Mouse (Mus musculus): ENCODE results near the gene Ttll10.

Ttll10 gene

DNA sequence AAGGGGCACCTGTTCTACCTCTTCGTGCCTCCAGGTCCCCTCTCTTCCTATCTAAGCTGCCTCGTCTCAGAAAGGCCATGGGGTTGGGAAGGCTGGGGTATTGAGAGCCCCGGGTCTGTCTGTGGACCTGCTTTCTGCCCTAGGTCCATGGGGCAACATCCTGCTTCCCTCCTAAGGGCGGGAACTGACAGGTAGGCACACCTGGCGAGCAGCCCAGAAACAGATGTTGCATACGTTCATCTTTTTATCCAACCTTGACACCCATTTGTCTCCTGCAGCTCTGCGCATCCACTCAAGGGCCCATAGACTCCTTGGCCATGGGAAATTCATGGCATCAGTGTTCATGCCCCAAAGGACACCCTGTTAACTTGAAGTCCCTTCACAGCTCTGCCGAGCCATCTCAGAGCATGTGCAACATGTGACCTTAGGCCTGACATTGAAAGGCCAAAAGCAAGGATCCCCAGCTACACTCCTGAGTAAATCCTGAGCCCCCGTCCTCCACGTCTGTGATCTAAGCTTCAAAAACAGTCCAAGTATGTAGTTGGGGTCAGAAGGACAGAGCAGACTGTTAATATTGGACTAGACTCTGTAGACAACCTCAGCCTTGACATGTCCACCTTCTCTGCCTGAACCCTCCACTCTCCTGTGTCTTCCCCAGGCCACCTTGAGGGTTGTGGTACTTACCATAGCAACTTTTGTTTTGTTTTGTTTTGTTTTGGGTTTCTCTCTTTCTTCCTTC, 6.1 kb upstream of the Ttll10 start:
- DNase-seq (ENCODE audit: low spot score in 2 of 2) = no peak

- no peak for DNase-seq (ENCODE audit: low spot score in 2 of 2)
These were observed 5.3 kb upstream of the Ttll10 start for GRCm38 (mm10) chr4:156064510-156064897.

DNA sequence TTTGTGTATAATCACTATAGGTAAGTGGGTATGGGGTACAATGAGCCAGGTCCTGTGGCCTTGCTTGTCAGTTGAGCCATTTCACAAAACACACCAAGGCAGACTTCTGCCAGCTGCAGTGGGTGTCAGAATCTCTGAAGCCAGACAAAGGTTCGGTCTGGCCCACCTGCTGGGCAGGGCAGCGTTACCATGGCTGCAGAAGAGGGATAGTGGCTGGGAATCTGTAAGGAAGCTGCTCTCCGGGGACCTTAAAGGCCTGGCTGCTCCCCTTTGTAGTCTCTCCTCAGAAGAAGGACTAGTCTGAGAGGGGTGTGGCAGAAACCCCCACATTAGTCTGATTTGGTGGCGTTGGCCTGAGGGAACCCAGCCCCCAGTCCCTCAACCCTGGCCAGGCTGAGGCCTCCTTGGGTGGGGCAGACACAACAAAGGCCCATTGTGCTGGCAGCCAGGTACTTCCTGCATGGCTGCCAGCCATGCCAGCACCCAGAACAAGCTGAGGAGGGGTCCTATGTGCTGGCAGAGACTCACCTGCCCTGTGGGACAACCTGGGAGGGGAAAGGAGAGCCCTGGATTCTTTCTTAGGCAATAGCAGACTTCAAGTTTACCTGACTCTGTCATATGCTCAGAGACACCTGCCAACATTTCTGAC, 4.8 kb upstream of the Ttll10 start:
- no peak for DNase-seq (ENCODE audit: low spot score in 2 of 2)

- no peak for DNase-seq (ENCODE audit: low spot score in 2 of 2)
These were observed 499 bp upstream of the Ttll10 start for GRCm38 (mm10) chr4:156059713-156060112.

DNA sequence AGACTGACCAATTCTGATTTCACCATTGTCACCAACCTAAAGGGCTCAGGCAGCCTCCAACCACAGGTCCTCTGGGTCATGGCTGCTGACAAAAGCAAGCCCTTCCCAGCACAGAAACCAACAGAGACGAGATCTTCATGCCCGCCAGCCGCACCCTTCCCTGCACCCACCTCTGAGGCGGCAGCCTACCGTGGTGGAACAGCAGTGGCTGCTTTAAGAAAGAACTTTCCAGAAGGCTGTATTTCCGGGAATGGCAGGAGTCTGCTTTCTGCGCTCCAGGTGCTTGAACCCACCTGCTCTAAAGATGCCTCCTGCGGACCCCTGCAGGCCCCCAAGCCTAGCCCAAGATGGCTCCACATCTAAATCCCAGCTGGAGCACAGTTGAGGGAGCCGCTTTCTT, 388 bp downstream of the Ttll10 start:
- no peak for DNase-seq (ENCODE audit: low spot score in 2 of 2)

- DNase-seq (ENCODE audit: low spot score in 2 of 2) = no peak
These were observed 1.5 kb downstream of the Ttll10 start for GRCm38 (mm10) chr4:156057702-156058101.

- no peak for DNase-seq (ENCODE audit: low spot score in 2 of 2)
These were observed 4.0 kb downstream of the Ttll10 start for GRCm38 (mm10) chr4:156055173-156055572.

DNA sequence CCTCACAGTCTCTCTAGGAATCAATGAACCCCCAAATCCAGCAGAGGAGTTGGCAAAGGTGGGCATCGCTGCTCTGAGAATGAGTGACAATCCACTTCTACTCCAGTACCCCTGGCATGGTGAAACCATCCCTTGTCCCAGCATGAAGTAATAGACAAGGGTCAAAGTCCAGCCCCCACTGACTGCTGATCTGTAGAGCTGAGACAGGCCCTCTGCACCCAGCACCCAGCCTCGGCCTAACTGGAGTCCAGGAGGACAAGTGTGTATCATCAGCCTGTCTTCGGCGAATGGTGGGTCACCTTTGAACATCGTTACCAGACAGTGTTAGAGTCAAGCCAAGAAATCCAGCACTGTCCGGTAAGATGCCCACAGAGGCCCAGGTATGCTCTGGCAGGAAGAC, 4.6 kb downstream of the Ttll10 start:
- DNase-seq (ENCODE audit: low spot score in 2 of 2) = no peak

- no peak for DNase-seq (ENCODE audit: low spot score in 2 of 2)
These were observed 5.1 kb downstream of the Ttll10 start for GRCm38 (mm10) chr4:156054130-156054529.

DNA sequence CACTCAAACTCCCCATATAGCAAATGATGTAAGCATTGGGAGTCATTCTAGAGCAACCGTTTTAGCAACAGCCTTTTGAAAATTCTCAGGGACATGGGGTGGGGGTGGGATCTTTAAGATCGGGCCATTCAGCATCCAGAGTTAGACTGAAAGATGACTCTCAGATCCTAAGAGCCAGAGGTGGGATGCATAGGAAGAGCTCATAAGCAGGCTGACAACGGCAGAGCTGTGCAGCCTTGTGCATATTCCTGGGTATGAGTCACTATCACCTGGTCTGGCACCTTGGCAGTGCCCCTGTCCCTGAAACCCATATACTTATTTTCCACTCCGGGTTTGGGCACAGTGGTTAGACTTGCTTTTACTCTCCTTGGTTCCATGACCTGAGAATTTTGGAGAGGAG, 6.1 kb downstream of the Ttll10 start:
- no peak for DNase-seq (ENCODE audit: low spot score in 2 of 2)

DNA sequence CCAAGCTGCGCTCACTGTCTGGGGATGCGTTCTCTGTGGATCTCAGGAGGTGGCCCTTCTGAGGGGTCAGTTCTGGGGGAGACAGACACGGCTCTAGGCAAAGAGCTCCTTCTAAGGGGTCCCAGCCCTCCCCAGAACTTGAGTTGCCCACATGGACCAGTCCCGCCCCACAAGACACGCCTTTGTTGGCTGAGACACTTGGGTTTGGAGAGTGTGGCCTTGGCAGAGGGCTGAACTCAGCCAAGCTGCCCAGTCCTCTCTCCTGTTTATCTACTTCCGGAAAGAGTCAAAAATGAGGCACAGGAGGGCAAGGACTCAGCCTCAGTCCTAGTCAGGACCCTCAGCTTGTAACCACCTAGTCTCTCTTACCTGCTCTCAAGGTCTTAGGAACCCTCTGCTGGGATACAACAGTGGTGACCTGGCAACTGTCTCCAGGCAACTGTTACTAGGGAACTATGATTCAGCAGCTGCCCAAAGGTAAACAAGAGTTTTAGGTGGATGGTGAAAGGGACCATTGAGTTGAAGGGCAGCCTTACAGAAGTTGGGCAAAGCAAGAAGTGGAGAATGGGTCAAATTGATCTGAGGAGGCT, 8.7 kb downstream of the Ttll10 start:
- no peak for DNase-seq (ENCODE audit: low spot score in 2 of 2)

DNA sequence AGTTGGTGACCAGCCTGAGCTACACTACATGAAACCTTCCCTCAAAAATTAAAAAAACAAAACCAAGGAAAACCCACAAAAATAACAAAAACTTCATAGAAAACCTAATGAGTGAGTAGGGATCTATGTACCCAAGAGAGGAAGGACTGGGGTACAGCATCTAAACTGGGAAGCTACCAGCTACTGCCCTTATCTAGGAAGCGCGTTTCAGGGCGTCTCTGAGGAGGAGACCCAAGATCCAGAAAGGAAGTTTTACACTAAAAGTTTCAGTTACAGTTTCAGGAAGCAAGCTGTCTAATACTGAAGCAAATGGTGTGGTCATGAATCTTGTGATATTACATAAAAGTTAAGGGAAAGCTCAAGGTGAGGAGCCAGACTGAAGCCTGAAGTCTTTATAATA, 9.4 kb downstream of the Ttll10 start:
- no peak for DNase-seq (ENCODE audit: low spot score in 2 of 2)

- DNase-seq (ENCODE audit: low spot score in 2 of 2) = no peak
These were observed 14.5 kb downstream of the Ttll10 start for GRCm38 (mm10) chr4:156044754-156045153.

DNA sequence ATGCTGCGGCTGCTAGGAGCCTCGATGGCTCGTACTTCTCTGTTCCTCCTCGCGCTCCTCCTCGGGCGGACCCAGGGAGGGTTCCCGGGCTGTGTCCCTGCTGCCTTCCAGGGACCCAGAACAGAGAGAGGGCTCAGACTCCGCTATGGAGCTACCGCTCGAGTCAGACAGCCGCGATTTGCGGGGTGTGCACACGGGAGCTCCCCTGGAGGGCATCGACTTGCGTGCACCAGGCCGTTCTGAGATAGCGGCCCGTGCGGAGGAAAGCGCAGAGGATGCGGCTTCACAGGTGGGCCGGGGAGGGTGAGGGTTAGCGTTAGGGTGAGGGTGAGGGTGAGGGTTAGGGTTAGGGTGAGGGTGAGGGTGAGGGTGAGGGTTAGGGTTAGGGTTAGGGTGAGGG, 24.3 kb downstream of the Ttll10 start:
- DNase-seq (ENCODE audit: low spot score in 2 of 2) = no peak

DNA sequence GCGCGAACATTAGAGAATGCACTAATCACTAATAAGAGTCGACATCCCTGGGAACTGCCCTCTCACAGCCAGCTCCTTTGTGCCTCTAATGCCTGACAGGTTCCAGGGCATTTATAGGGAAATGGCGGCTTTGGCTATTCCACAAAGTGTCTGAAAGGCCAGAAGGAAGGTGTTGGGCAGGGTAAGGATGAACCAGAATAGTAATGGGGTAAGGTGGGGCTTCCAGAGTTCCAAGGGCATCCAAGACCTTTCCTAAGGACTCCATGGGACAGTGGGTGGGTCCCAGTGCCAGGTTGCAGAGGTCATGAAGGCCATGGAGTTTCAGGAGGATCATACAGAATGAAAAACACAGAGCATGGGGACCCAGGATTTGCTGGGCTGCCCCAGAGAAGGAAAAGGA, 24.9 kb downstream of the Ttll10 start:
- DNase-seq (ENCODE audit: low spot score in 2 of 2) = no peak

DNA sequence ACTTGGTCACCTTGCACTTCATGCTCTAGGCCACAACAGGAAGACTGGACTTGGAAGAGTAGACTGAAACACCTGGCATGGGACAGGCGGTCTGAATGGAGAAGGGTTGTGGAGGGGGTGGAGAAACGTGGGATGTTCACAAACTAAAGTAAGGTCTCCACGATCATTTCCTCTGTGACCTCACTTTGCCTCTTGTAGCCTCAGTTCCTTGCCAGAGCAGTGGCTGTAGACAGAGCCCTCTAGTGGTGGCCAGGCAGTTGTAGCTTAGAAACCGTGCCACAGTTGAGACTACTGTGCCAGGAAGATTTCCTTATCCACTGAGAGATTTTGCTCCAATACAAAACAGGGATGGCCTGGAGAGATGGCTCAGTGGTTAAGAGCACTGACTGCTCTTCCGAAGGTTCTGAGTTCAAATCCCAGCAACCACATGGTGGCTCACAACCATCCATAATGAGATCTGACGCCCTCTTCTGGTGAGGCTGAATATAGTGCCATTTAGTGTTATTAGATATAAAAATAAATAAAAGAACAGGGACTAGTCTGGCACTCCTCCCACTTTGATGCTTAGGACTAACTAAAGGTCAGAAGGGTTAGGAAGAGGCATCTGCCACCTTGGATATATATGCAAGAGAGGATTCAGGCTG, 25.6 kb downstream of the Ttll10 start:
- DNase-seq (ENCODE audit: low spot score in 2 of 2) = no peak

DNA sequence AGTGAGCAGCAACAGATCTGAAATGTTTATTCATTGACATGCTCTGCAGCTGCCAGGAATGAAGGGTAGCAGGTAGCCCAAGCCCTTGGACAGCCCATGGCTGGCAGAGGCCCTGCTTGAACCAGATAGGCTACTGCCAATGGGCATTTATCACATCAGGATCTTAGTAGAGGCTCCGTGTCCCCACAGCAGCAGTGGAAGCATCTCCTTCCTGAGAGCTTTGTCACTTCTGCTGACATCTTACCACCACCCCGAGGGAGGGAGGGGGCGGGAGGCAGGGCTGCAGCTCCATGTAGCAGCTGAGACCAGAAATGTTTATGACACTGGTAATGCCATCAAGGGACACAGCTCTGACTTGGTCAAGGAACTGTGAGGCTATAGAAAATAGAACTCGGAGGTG, 26.4 kb downstream of the Ttll10 start:
- DNase-seq (ENCODE audit: low spot score in 2 of 2) = no peak

DNA sequence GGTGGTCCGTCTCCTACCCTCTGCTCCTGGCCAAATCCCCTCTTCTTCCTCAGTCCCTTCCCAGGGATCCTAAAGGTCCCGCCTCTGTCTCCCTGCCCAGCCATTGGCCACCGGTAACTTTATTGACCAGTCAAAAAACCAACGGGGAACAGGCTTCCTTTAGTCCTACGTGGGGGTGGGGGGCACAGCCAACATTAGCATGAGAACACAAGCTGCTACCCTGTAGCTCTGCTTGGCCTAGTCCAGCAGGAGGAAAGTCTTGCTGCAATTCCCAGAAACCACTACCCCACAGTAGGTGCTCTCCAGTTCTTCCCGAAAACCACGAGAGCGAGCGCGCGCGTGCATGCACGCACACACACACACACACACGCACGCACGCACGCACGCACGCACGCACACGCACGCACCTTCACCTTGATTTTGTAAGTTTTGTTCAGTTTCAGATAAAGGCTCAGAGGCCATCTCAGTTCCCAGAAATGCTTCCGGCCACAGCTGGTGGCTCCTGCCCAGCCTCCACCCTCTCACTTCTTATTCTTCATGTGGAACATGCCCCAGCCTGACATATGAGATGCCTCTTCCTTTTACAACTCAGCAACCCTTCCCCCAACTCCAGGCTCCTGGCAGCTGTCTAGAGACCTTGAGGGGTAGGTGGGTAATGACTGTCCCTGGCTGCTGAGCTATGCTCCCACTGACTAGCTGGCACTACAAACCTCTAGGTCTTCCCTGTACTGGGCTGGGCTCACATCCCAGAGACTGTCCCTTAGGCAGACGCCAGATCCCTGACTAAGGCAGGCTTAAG, 27.4 kb downstream of the Ttll10 start:
- peak; percentile 67 to 82 for DNase-seq (ENCODE audit: low spot score in 2 of 2)

GRCm38 (mm10) chr4:156031255-156031592, 28.0 kb downstream of the Ttll10 start:
- DNase-seq (ENCODE audit: low spot score in 2 of 2) = no peak

DNA sequence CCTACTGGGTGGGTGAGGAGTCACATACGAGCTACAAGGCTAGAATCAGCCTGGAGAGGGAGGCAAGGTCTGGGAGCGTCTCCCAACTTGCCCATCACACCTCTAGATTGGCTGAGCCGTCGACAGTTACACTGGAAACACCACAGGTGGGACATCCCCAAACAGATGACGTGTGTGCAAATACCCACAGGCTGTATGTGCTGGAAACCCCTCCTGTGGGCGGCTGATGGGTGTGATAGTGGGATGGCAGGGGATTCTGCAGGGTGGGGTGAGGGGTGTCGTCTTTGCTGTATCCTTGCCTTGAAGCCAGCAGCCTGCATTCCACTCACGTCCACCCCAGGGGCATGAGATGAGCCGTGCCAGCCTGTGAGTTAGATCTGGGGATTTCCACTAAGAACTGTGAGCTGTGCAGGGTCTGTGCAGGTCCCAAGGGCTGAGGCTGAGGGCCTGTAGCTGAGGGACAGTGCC, 28.5 kb downstream of the Ttll10 start:
- no peak for DNase-seq (ENCODE audit: low spot score in 2 of 2)

DNA sequence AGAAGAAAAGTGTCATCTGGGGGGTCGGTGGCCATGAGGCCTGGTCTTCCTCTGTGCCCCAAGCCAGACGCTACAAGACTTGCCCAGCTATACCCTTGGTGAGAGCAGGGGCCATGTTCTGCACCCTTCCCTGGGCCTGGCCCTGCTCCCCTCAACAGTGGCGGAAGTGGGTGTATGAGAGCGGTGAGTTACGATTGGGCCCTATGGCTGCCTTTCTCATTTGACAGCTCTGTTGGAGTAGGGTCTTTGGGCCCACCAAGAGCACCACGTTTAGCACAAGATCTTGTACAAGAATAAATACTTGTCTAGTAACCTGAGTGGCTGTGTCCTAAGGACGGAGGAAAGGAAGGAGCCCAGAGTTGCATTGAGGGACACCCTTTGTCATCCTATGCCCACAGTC, 30.6 kb downstream of the Ttll10 start:
- DNase-seq (ENCODE audit: low spot score in 2 of 2) = no peak

DNA sequence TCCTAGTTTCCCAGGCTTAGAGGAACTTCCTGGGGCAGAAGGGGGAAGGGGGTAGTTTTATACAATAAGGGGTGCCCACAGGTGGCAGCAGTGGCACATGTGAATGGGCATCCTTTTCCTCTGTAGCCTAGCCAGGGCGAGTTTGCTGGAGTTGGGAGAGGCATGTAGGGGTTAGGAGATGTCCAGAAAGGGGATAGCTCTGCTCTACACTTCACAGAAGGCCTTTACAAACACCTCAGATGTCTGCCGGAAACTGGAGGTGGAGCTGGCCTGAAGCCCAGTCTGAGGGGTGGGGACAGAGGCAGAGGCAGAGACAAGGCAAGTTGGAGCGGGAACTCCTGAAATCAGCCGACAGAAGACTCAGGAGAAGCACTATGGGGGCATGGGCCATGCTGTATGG, 33.2 kb downstream of the Ttll10 start, which contains the start of gene Tnfrsf18:
Gene Tnfrsf18, plus strand, starts transcription at position 152 of the 400 bp plus-strand sequence.
- DNase-seq (ENCODE audit: low spot score in 2 of 2) = peak in 1 of 2 experiments; percentile 69

Measured in left cerebral cortex, adult 9 months (tissue).